Mouse (Mus musculus) heart, adult 9 months (tissue): ENCODE data around the gene Vmn2r75.
"Not testable (repeated sequence)": the region's sequence is repeated elsewhere in the genome, so short reads cannot be mapped to it uniquely, and the experiment has no call there.

Source experiments
- DNase-seq, 2 experiments: peaks; one replicate each; pipeline ENCODE4 v3.0.0; 2022; ENCODE audit warnings: low spot score in 2 of 2

Vmn2r75 gene

GRCm38 (mm10) chr7:86171678-86172077 is at the start of gene Vmn2r75:
Gene Vmn2r75 (minus strand): TSS chr7:86171778.
- not testable (repeated sequence) for DNase-seq

- no peak for DNase-seq
These were observed 39.8 kb upstream of the Vmn2r75 start for GRCm38 (mm10) chr7:86211345-86211744.
